Comparison of ENCODE assay signal across 8 mouse cellular contexts in genomic region chr13:25115971-25116370, GRCm38 (mm10).
DNase-seq lines count a peak whose midpoint lies in the region; ATAC-seq and TF ChIP-seq lines count a peak whose summit lies in the region.

No protein-coding gene starts in this region.

- ATAC-seq in embryonic facial prominence, embryonic 14.5 days (ENCODE audit: low read depth) = no peak; the same call in 1 of the 2 replicates
- 0 out of 2 replicates have a peak, but pooled peaks have one; percentile 43 for ATAC-seq in hindbrain, embryonic 12.5 days (ENCODE audit: low FRiP score)
- ATAC-seq in stomach, postnatal 0 days (ENCODE audit: low FRiP score, low TSS enrichment) = no peak

- no peaks in the 10 kb centered on the region; the same call in 1 of the 2 replicates for H3K27me3 ChIP-seq in embryonic facial prominence, embryonic 14.5 days (replicated peaks; ENCODE audit: control insufficient read depth, insufficient read depth, low read length)
- H3K27me3 ChIP-seq in hindbrain, embryonic 12.5 days = no peaks in the 10 kb centered on the region
- 0 out of 2 replicates have a peak, but pooled peaks cover 6% of the 10 kb centered on the region for H3K27me3 ChIP-seq in limb, embryonic 10.5 days (ENCODE audit: low read depth, poor library complexity, severe bottlenecking)
- peaks cover 5% of the 10 kb centered on the region for H3K27me3 ChIP-seq in midbrain, embryonic 10.5 days (ENCODE audit: low read depth, poor library complexity, severe bottlenecking)
- no peaks in the 10 kb centered on the region for H3K27me3 ChIP-seq in stomach, postnatal 0 days (ENCODE audit: control insufficient read depth, insufficient read depth, low read length)

- H3K27ac ChIP-seq in embryonic facial prominence, embryonic 14.5 days (replicated peaks; ENCODE audit: low read depth, low read length) = no peak overlapping the region
- no peak overlapping the region for H3K27ac ChIP-seq in hindbrain, embryonic 12.5 days
- peak overlapping the region; percentile 68; the same call in 1 of the 2 replicates for H3K27ac ChIP-seq in limb, embryonic 10.5 days
- H3K27ac ChIP-seq in midbrain, embryonic 10.5 days (replicated peaks) = peak overlapping the region; percentile 73
- H3K27ac ChIP-seq in stomach, postnatal 0 days (replicated peaks) = no peak overlapping the region

- peak; percentile 94 for TF ChIP-seq CTCF in stomach, postnatal 0 days (IDR thresholded peaks at IDR 0.05; ENCODE audit: low read depth)

- H3K9me3 ChIP-seq in embryonic facial prominence, embryonic 14.5 days (ENCODE audit: control insufficient read depth, low read length) = no peaks in the 10 kb centered on the region
- H3K9me3 ChIP-seq in hindbrain, embryonic 12.5 days (replicated peaks) = no peaks in the 10 kb centered on the region
- no peaks in the 10 kb centered on the region for H3K9me3 ChIP-seq in limb, embryonic 10.5 days (replicated peaks)
- no peaks in the 10 kb centered on the region for H3K9me3 ChIP-seq in midbrain, embryonic 10.5 days (replicated peaks)
- no peaks in the 10 kb centered on the region for H3K9me3 ChIP-seq in stomach, postnatal 0 days (ENCODE audit: control insufficient read depth, low read length)

- peak overlapping the region; percentile 42 for H3K4me3 ChIP-seq in embryonic facial prominence, embryonic 14.5 days (ENCODE audit: low read depth, low read length)
- H3K4me3 ChIP-seq in hindbrain, embryonic 12.5 days = peak overlapping the region; percentile 27
- H3K4me3 ChIP-seq in limb, embryonic 10.5 days = peak overlapping the region; percentile 44
- peak overlapping the region; percentile 50 for H3K4me3 ChIP-seq in midbrain, embryonic 10.5 days
- peak overlapping the region; percentile 40 for H3K4me3 ChIP-seq in stomach, postnatal 0 days (ENCODE audit: low read depth, low read length)

- WGBS in embryonic facial prominence, embryonic 14.5 days = 3% methylated on average over 11 of the region's 11 CpGs
- 4% methylated on average over 11 of the region's 11 CpGs for WGBS in hindbrain, embryonic 12.5 days
- WGBS in limb, embryonic 10.5 days = 5% methylated on average over 11 of the region's 11 CpGs
- WGBS in midbrain, embryonic 10.5 days = 6% methylated on average over 11 of the region's 11 CpGs
- WGBS in stomach, postnatal 0 days = 2% methylated on average over 11 of the region's 11 CpGs

- DNase-seq in spleen, postnatal 36 days (ENCODE audit: low spot score in 2 of 2) = peak; percentile 2 to 4
- DNase-seq in spleen, postnatal 4 days (ENCODE audit: low spot score in 2 of 2) = no peak
- DNase-seq in brain, adult 2 months (ENCODE audit: low read depth, low spot score) = peak; percentile 78
- peak; percentile 51 for DNase-seq in embryonic facial prominence, embryonic 14.5 days (ENCODE audit: low spot score)
- DNase-seq in limb, embryonic 10.5 days (ENCODE audit: low spot score) = peak; percentile 61
- DNase-seq in midbrain, embryonic 10.5 days (ENCODE audit: low spot score) = peak; percentile 51
- peak; percentile 46 for DNase-seq in stomach, postnatal 0 days (ENCODE audit: low spot score)

- no peak for TF ChIP-seq EP300 in stomach, postnatal 0 days (optimal IDR thresholded peaks at IDR 0.05)

- H3K4me1 ChIP-seq in embryonic facial prominence, embryonic 14.5 days (ENCODE audit: control insufficient read depth, insufficient read depth, low read length) = no peaks in the 10 kb centered on the region
- H3K4me1 ChIP-seq in hindbrain, embryonic 12.5 days = 0 out of 2 replicates have a peak, but pooled peaks cover 5% of the 10 kb centered on the region
- peaks cover 9% of the 10 kb centered on the region for H3K4me1 ChIP-seq in limb, embryonic 10.5 days
- peaks cover 7% of the 10 kb centered on the region for H3K4me1 ChIP-seq in midbrain, embryonic 10.5 days
- H3K4me1 ChIP-seq in stomach, postnatal 0 days (replicated peaks; ENCODE audit: control insufficient read depth, insufficient read depth) = no peaks in the 10 kb centered on the region

- no peaks in the 10 kb centered on the region for H3K36me3 ChIP-seq in embryonic facial prominence, embryonic 14.5 days (ENCODE audit: control insufficient read depth, insufficient read depth, low read length)
- H3K36me3 ChIP-seq in hindbrain, embryonic 12.5 days = no peaks in the 10 kb centered on the region
- H3K36me3 ChIP-seq in limb, embryonic 10.5 days = no peaks in the 10 kb centered on the region
- H3K36me3 ChIP-seq in midbrain, embryonic 10.5 days = no peaks in the 10 kb centered on the region
- H3K36me3 ChIP-seq in stomach, postnatal 0 days (ENCODE audit: control insufficient read depth, insufficient read depth, low read length) = no peaks in the 10 kb centered on the region

- peak overlapping the region; percentile 70 for H3K4me2 ChIP-seq in embryonic facial prominence, embryonic 14.5 days (ENCODE audit: low read depth, low read length)
- peak overlapping the region; percentile 53 for H3K4me2 ChIP-seq in hindbrain, embryonic 12.5 days (replicated peaks)
- H3K4me2 ChIP-seq in stomach, postnatal 0 days (replicated peaks; ENCODE audit: low read depth) = peak overlapping the region; percentile 79

- peak overlapping the region; percentile 59 for H3K9ac ChIP-seq in embryonic facial prominence, embryonic 14.5 days (ENCODE audit: low read depth, low read length)
- H3K9ac ChIP-seq in hindbrain, embryonic 12.5 days = peak overlapping the region; percentile 23; the same call in 1 of the 2 replicates
- H3K9ac ChIP-seq in stomach, postnatal 0 days (ENCODE audit: low read length) = no peak overlapping the region

Comparison
In these comparisons a context has a peak if more than half of its experiments do, and no peak if none do; other contexts are left out.
1. DNase-seq: peak in spleen, postnatal 36 days (2 of 2), brain, adult 2 months (single experiment), embryonic facial prominence, embryonic 14.5 days (single experiment), limb, embryonic 10.5 days (single experiment), midbrain, embryonic 10.5 days (single experiment) and stomach, postnatal 0 days (single experiment); none in spleen, postnatal 4 days (0 of 2).
2. H3K27ac ChIP-seq: peak in limb, embryonic 10.5 days (single experiment) and midbrain, embryonic 10.5 days (single experiment); none in embryonic facial prominence, embryonic 14.5 days (single experiment), hindbrain, embryonic 12.5 days (single experiment) and stomach, postnatal 0 days (single experiment).
3. Peak in every context shown above with its lines, with median percentiles within 50 percentile points of each other: H3K4me2 ChIP-seq and H3K4me3 ChIP-seq.